Mouse (Mus musculus) MEL (cell line): ENCODE measurements around the gene Ddx25. TPM values are rescaled to one million over a fixed set of nuclear protein-coding genes. Genes with fewer than 3 reads are reported as not detected.

Experiments
- DNase-seq: peaks from one replicate; pipeline ENCODE4 v3.0.0; 2011; ENCODE audit warnings: low read depth, low spot score
- H3K27ac ChIP-seq: 2 replicates; pipeline ENCODE4 v1.5.1; 2012; ENCODE audit warnings: low read depth, mild to moderate bottlenecking, control low read depth, low read length, moderate library complexity; ENCODE audit not compliant: control insufficient read depth
- H3K27me3 ChIP-seq, 2 experiments: fragments of 150-350 bp in 1 of 2; sonication (generic) in 1 of 2; 2 replicates each; pipeline ENCODE4 v1.6.1; 2012; ENCODE audit warnings: low read length in 2 of 2, mild to moderate bottlenecking in 2 of 2, improper control_type of control experiment in 1 of 2, moderate library complexity in 1 of 2; ENCODE audit not compliant: insufficient read depth in 2 of 2, control insufficient read depth in 1 of 2
- H3K36me3 ChIP-seq, 2 experiments: 2 replicates each; pipeline ENCODE4 v1.6.1; 2012 to 2014; ENCODE audit warnings: low read length in 2 of 2, improper control_type of control experiment in 1 of 2, inconsistent platforms in 1 of 2, mild to moderate bottlenecking in 1 of 2; ENCODE audit not compliant: insufficient read depth in 2 of 2, control insufficient read depth in 1 of 2
- H3K4me1 ChIP-seq, 2 experiments: fragments of 150-350 bp in 1 of 2; sonication (generic) in 1 of 2; 2 replicates each; pipeline ENCODE4 v1.6.1; 2012; ENCODE audit warnings: low read length in 2 of 2, improper control_type of control experiment in 1 of 2, mild to moderate bottlenecking in 1 of 2; ENCODE audit not compliant: insufficient read depth in 2 of 2, control insufficient read depth in 1 of 2
- H3K4me3 ChIP-seq, 2 experiments: fragments of 150-350 bp in 1 of 2; sonication (generic) in 1 of 2; 2 replicates each; pipeline ENCODE4 v1.5.1; 2012; ENCODE audit warnings: low read depth in 2 of 2, low read length in 2 of 2, mild to moderate bottlenecking in 2 of 2, moderate library complexity in 2 of 2, control low read depth in 1 of 2, improper control_type of control experiment in 1 of 2; ENCODE audit not compliant: control insufficient read depth in 1 of 2, insufficient read depth in 1 of 2
- H3K79me2 ChIP-seq: 2 replicates; pipeline ENCODE4 v1.6.1; 2012; ENCODE audit warnings: mild to moderate bottlenecking, low read length, moderate library complexity; ENCODE audit not compliant: control insufficient read depth, poor library complexity, insufficient read depth
- H3K9ac ChIP-seq: 2 replicates; pipeline ENCODE4 v1.6.1; 2012; ENCODE audit warnings: low read depth, mild to moderate bottlenecking, control low read depth, low read length, moderate library complexity; ENCODE audit not compliant: control insufficient read depth, poor library complexity, severe bottlenecking
- H3K9me3 ChIP-seq: fragments of 150-350 bp; sonication (generic); replicated peaks from 2 replicates; pipeline ENCODE4 v1.6.1; 2012; ENCODE audit warnings: mild to moderate bottlenecking, low read length, improper control_type of control experiment, moderate library complexity; ENCODE audit not compliant: insufficient read depth
- BHLHE40 ChIP-seq: IDR thresholded peaks from 2 replicates; pipeline ENCODE4 v1.6.1; 2012; ENCODE audit warnings: low read depth, mild to moderate bottlenecking, inconsistent platforms, low read length, improper control_type of control experiment, borderline replicate concordance
- CHD1 ChIP-seq: IDR thresholded peaks from 2 replicates; pipeline ENCODE4 v1.6.1; 2012; ENCODE audit warnings: low read depth, mild to moderate bottlenecking, inconsistent platforms, low read length, improper control_type of control experiment
- CHD2 ChIP-seq: IDR thresholded peaks from 2 replicates; pipeline ENCODE4 v1.6.1; 2011; ENCODE audit warnings: low read length, improper control_type of control experiment
- CTCF ChIP-seq, 3 experiments: IDR thresholded peaks in 2 of 3; conservative IDR thresholded peaks in 1 of 3; 2 replicates each; pipeline ENCODE4 v1.5.1; 2011 to 2012; ENCODE audit warnings: low read length in 3 of 3, low read depth in 2 of 3, mild to moderate bottlenecking in 2 of 3, improper control_type of control experiment in 1 of 3, inconsistent platforms in 1 of 3, mixed read lengths in 1 of 3, moderate library complexity in 1 of 3; ENCODE audit not compliant: control insufficient read depth in 1 of 3, insufficient read depth in 1 of 3, poor library complexity in 1 of 3, severe bottlenecking in 1 of 3
- E2F4 ChIP-seq: IDR thresholded peaks from 2 replicates; pipeline ENCODE4 v1.6.1; 2011; ENCODE audit warnings: low read depth, low read length, improper control_type of control experiment, borderline replicate concordance
- ELF1 ChIP-seq: IDR thresholded peaks from 2 replicates; pipeline ENCODE4 v1.6.1; 2014; ENCODE audit warnings: low read depth, mild to moderate bottlenecking, inconsistent platforms, low read length, improper control_type of control experiment, moderate library complexity
- EP300 ChIP-seq, 2 experiments: IDR thresholded peaks; 2 replicates each; pipeline ENCODE4 v1.6.1; 2011; ENCODE audit warnings: improper control_type of control experiment in 2 of 2, low read length in 2 of 2, low read depth in 1 of 2, mild to moderate bottlenecking in 1 of 2
- ETS1 ChIP-seq: IDR thresholded peaks from 2 replicates; pipeline ENCODE4 v1.6.1; 2012; ENCODE audit warnings: low read depth, mild to moderate bottlenecking, inconsistent platforms, low read length, improper control_type of control experiment, moderate library complexity
- GATA1 ChIP-seq: IDR thresholded peaks from 2 replicates; pipeline ENCODE4 v1.6.1; 2011; ENCODE audit warnings: low read depth, low read length, improper control_type of control experiment
- JUND ChIP-seq: IDR thresholded peaks from 2 replicates; pipeline ENCODE4 v1.6.1; 2011; ENCODE audit warnings: low read depth, mild to moderate bottlenecking, improper control_type of control experiment, low read length
- MAX ChIP-seq: IDR thresholded peaks from 2 replicates; pipeline ENCODE4 v1.6.1; 2011; ENCODE audit warnings: low read length, improper control_type of control experiment
- MEF2A ChIP-seq: IDR thresholded peaks from 2 replicates; pipeline ENCODE4 v1.6.1; 2014; ENCODE audit warnings: low read depth, mild to moderate bottlenecking, inconsistent platforms, low read length, improper control_type of control experiment; ENCODE audit not compliant: poor library complexity, insufficient replicate concordance, severe bottlenecking; ENCODE audit errors: extremely low read depth
- NELFE ChIP-seq: IDR thresholded peaks from 2 replicates; pipeline ENCODE4 v1.6.1; 2011; ENCODE audit warnings: low read depth, low read length, improper control_type of control experiment
- NRF1 ChIP-seq: IDR thresholded peaks from 2 replicates; pipeline ENCODE4 v1.6.1; 2014; ENCODE audit warnings: low read depth, mild to moderate bottlenecking, inconsistent platforms, low read length, improper control_type of control experiment, moderate library complexity; ENCODE audit not compliant: poor library complexity, insufficient read depth, severe bottlenecking
- POLR2A ChIP-seq, 2 experiments: IDR thresholded peaks; 2 replicates each; pipeline ENCODE4 v1.6.1; 2011 to 2012; ENCODE audit warnings: low read length in 2 of 2, mild to moderate bottlenecking in 2 of 2, control low read depth in 1 of 2, improper control_type of control experiment in 1 of 2, low read depth in 1 of 2, moderate library complexity in 1 of 2; ENCODE audit not compliant: control insufficient read depth in 1 of 2, insufficient read depth in 1 of 2, poor library complexity in 1 of 2
- POLR2AphosphoS2 ChIP-seq: IDR thresholded peaks from 2 replicates; pipeline ENCODE4 v1.6.1; 2011; ENCODE audit warnings: low read length, improper control_type of control experiment
- RAD21 ChIP-seq: IDR thresholded peaks from 2 replicates; pipeline ENCODE4 v1.6.1; 2011; ENCODE audit warnings: mild to moderate bottlenecking, low read depth, low read length, improper control_type of control experiment
- SIN3A ChIP-seq: IDR thresholded peaks from 2 replicates; pipeline ENCODE4 v1.6.1; 2012; ENCODE audit warnings: low read length, improper control_type of control experiment, inconsistent platforms
- TBP ChIP-seq: IDR thresholded peaks from 2 replicates; pipeline ENCODE4 v1.8.0; 2011; ENCODE audit warnings: low read depth, low read length, improper control_type of control experiment
- TCF12 ChIP-seq: IDR thresholded peaks from 2 replicates; pipeline ENCODE4 v1.6.1; 2014; ENCODE audit warnings: low read depth, mild to moderate bottlenecking, inconsistent platforms, low read length, improper control_type of control experiment, moderate library complexity
- UBTF ChIP-seq: IDR thresholded peaks from 2 replicates; pipeline ENCODE4 v1.6.1; 2012; ENCODE audit warnings: low read depth, mild to moderate bottlenecking, inconsistent platforms, low read length, improper control_type of control experiment, moderate library complexity, borderline replicate concordance; ENCODE audit not compliant: insufficient read depth
- ZC3H11A ChIP-seq: IDR thresholded peaks from 2 replicates; pipeline ENCODE4 v1.6.1; 2012; ENCODE audit warnings: low read depth, mild to moderate bottlenecking, inconsistent platforms, low read length, improper control_type of control experiment
- ZNF384 ChIP-seq: IDR thresholded peaks from 2 replicates; pipeline ENCODE4 v1.6.1; 2012; ENCODE audit warnings: low read depth, mild to moderate bottlenecking, inconsistent platforms, low read length, improper control_type of control experiment
- polyA plus RNA-seq, 2 experiments: library from polyadenylated mRNA; stranded (reverse) in 1 of 2; unstranded in 1 of 2; fragments of >175 nt in 1 of 2; fragments of >200 nt in 1 of 2; gene quantifications; 2 replicates each; pipeline versions ENCODE4 v1.2.1 to v1.2.4; 2012; ENCODE audit warnings: low replicate concordance in 2 of 2, low read depth in 1 of 2; ENCODE audit not compliant: insufficient read length in 2 of 2, insufficient read depth in 1 of 2, missing spikeins in 1 of 2
- total RNA-seq: library from RNA; depleted of rRNA; stranded (reverse); fragments of 300-350 nt; gene quantifications from 2 replicates; pipeline ENCODE4 v1.2.3, GENCODE M21; 2012

The Ddx25 gene
- total and polyA plus RNA-seq, 3 experiments, result 0.35 TPM; not detected in 1

GRCm38 (mm10) chr9:35541024-35541423 lies 17.3 kb downstream of the Ddx25 start:
- no peak overlapping the region for H3K9ac ChIP-seq
- no peak for DNase-seq
- no peak overlapping the region for H3K4me3 ChIP-seq
- H3K9me3 ChIP-seq, result no peaks in the 10 kb centered on the region
- peaks cover 0 to 2% of the 10 kb centered on the region in 2 experiments; a peak in 2 of 4 replicates for H3K36me3 ChIP-seq
- TF ChIP-seq EP300 (IDR thresholded peaks at IDR 0.05; ENCODE audit: low read depth in 1 of 2, low read length in 2 of 2) (no peak), CTCF (IDR thresholded peaks at IDR 0.05 in 2 of 3, conservative IDR thresholded peaks at IDR 0.05 in 1 of 3; ENCODE audit: control insufficient read depth in 1 of 3, insufficient read depth in 1 of 3, low read depth in 2 of 3, low read length in 3 of 3, poor library complexity in 1 of 3, severe bottlenecking in 1 of 3) (no peak), MAX (no peak), POLR2AphosphoS2 (no peak), TCF12 (no peak), NRF1 (no peak), JUND (no peak), TBP (no peak), UBTF (no peak), POLR2A (IDR thresholded peaks at IDR 0.05; ENCODE audit: control insufficient read depth in 1 of 2, insufficient read depth in 1 of 2, low read depth in 1 of 2, low read length in 2 of 2, poor library complexity in 1 of 2) (no peak), ETS1 (no peak), ZC3H11A (no peak), RAD21 (no peak), NELFE (no peak), BHLHE40 (no peak), CHD2 (no peak), CHD1 (no peak), MEF2A (no peak), ZNF384 (no peak)
- no peak overlapping the region for H3K27ac ChIP-seq
- no peaks in the 10 kb centered on the region for H3K79me2 ChIP-seq
- H3K4me1 ChIP-seq, result peaks cover 0 to 12% of the 10 kb centered on the region in 2 experiments; a peak in 3 of 4 replicates
- no peaks in the 10 kb centered on the region for H3K27me3 ChIP-seq

- H3K27ac ChIP-seq, result no peak overlapping the region
- DNase-seq, result no peak
- H3K4me3 ChIP-seq, result no peak overlapping the region
- no peaks in the 10 kb centered on the region for H3K27me3 ChIP-seq
- peaks cover 0 to 3% of the 10 kb centered on the region in 2 experiments; a peak in 1 of 4 replicates for H3K36me3 ChIP-seq
- H3K79me2 ChIP-seq, result no peaks in the 10 kb centered on the region
- TF ChIP-seq TBP (no peak), MEF2A (no peak), SIN3A (no peak), UBTF (no peak), ELF1 (no peak), BHLHE40 (no peak), E2F4 (no peak), GATA1 (no peak), JUND (no peak)
- peaks cover 0 to 5% of the 10 kb centered on the region in 2 experiments; a peak in 1 of 4 replicates for H3K4me1 ChIP-seq
- H3K9me3 ChIP-seq, result no peaks in the 10 kb centered on the region
- H3K9ac ChIP-seq, result no peak overlapping the region
Observed at GRCm38 (mm10) chr9:35539001-35539750, 19.2 kb downstream of the Ddx25 start.
